Comparison of ENCODE assay signal across 27 mouse cellular contexts in the genomic region with DNA sequence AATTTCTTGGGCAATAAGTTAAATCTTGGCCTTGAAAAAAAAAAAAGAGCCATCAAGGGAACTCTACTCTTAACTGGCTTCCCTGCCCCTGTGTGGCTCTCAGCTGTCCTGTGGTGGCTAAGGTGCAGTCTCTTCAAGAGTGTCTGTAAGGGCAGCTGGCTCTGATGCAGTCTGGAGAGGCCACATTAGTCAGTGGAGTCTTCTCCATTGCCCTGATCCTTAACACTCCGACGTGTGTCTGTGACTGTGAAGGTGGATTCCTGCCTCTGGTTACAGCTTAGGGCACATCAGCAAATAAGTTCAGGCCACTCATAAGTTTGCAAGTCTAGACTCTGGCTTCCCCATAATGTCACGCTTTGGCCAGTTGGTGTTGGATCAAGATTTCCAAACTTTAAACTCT.
"Had no signal": no experiment of that assay in that cellular context is flagged by ENCODE, and none has a peak within 500 bp of the region (broad histone marks: within the 10 kb centered on the region; RNA-seq: fewer than 3 reads in every experiment).

No protein-coding gene starts in this region.

- H3K4me1 ChIP-seq: hindbrain, embryonic 10.5 days had no signal

- H3K36me3 ChIP-seq: heart, embryonic 13.5 days; hindbrain, embryonic 10.5 days; hindbrain, embryonic 12.5 days; intestine, embryonic 15.5 days; limb, embryonic 10.5 days; limb, embryonic 12.5 days; liver, embryonic 13.5 days; liver, embryonic 15.5 days had no signal

- ATAC-seq: hindbrain, embryonic 16.5 days; inflammation-experienced regulatory T-cells, adult 6 months; intestine, embryonic 15.5 days; intestine, postnatal 0 days; liver, postnatal 0 days had no signal

- H3K4me3 ChIP-seq: heart, adult 2 months; heart, embryonic 13.5 days; hindbrain, embryonic 10.5 days; hindbrain, embryonic 12.5 days; intestine, embryonic 15.5 days; layer of hippocampus, adult 2 months; left cerebral cortex, adult 2 months; limb, embryonic 10.5 days; limb, embryonic 12.5 days; liver, embryonic 13.5 days; liver, embryonic 15.5 days had no signal

- DNase-seq: gastrocnemius, postnatal 14 days; gastrocnemius, postnatal 36 days; heart, adult 2 months; heart, postnatal 10 days; heart, postnatal 4 days; kidney, adult 18-20 months; kidney, adult 8-10 months; kidney, postnatal 10 days; kidney, postnatal 25 days; kidney, postnatal 4 days; liver; liver, embryonic 13.5 days; liver, postnatal 0 days had no signal

- H3K9ac ChIP-seq: hindbrain, embryonic 12.5 days; hindbrain, embryonic 14.5 days; intestine, embryonic 15.5 days; limb, embryonic 12.5 days; liver, embryonic 13.5 days; liver, embryonic 15.5 days; liver, postnatal 0 days had no signal

- H3K27me3 ChIP-seq: heart, embryonic 13.5 days; hindbrain, embryonic 12.5 days; intestine, embryonic 15.5 days; limb, embryonic 12.5 days; liver, embryonic 13.5 days; liver, embryonic 15.5 days had no signal

- H3K9me3 ChIP-seq: heart, embryonic 13.5 days; hindbrain, embryonic 10.5 days; hindbrain, embryonic 12.5 days; intestine, embryonic 15.5 days; limb, embryonic 10.5 days; limb, embryonic 12.5 days; liver, embryonic 13.5 days; liver, embryonic 15.5 days had no signal

- H3K27ac ChIP-seq: heart, adult 2 months; hindbrain, embryonic 10.5 days; hindbrain, embryonic 12.5 days; hindbrain, embryonic 14.5 days; intestine, embryonic 15.5 days; layer of hippocampus, adult 2 months; left cerebral cortex, adult 2 months; limb, embryonic 10.5 days; limb, embryonic 12.5 days; liver, embryonic 13.5 days; liver, embryonic 15.5 days had no signal

- H3K4me2 ChIP-seq: heart, embryonic 13.5 days; hindbrain, embryonic 12.5 days; hindbrain, embryonic 14.5 days; intestine, embryonic 15.5 days; limb, embryonic 12.5 days; liver, embryonic 11.5 days; liver, embryonic 13.5 days; liver, embryonic 15.5 days had no signal
